In the genomic region with DNA sequence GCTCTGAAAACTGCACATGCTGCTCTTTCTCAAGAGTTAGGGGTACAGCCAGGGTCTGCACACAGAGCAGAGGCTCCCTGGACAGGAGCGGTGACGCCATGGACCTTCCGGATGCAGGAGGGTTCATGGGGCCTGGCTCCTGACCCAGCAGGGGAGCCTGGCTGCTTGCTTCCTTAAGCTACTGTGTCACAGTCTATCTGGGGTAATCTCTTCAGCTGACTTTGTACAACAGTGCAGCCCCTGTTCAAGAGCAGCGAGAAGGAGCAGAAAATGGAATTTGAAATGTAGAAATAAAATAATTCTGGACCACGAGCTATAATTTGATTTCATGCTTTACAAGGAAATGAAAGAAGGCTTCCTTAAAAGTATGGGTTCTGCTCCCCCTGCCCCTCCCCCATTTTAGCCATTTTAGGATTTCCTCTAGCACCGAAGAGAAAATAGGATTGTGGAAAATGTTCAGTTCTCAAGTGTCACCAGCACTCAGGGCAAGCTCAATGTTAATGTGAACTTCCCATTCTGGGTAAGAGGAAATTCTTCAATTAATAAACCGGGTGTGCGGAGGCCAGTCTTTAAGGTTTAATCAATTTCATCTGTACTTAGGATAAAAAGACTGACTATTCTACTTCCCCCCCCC, we compare ENCODE assay signal across 16 mouse cellular contexts.
DNase-seq lines count a peak whose midpoint lies in the region; ATAC-seq lines count a peak whose summit lies in the region.
"Had no signal": no experiment of that assay in that cellular context is flagged by ENCODE, and none has a peak within 500 bp of the region (broad histone marks: within the 10 kb centered on the region; RNA-seq: fewer than 3 reads in every experiment).

No protein-coding gene starts in this region.

- H3K27me3 ChIP-seq in heart, embryonic 12.5 days (replicated peaks) = no peaks in the 10 kb centered on the region
- H3K27me3 ChIP-seq in embryonic facial prominence, embryonic 13.5 days = no peaks in the 10 kb centered on the region
- H3K27me3 ChIP-seq in limb, embryonic 13.5 days = no peaks in the 10 kb centered on the region
- H3K27me3 ChIP-seq: hindbrain, embryonic 15.5 days; midbrain, embryonic 12.5 days had no signal

- WGBS in heart, embryonic 12.5 days = 50% methylated on average over 8 of the region's 8 CpGs
- 21% methylated on average over 8 of the region's 8 CpGs for WGBS in embryonic facial prominence, embryonic 13.5 days
- WGBS in limb, embryonic 13.5 days = 25% methylated on average over 8 of the region's 8 CpGs

- no peak for DNase-seq in heart, postnatal 4 days
- DNase-seq in MN1 (ENCODE audit: low spot score) (peak; percentile 18), liver (no peak), adipocyte (ENCODE audit: low spot score) (no peak)
- no peak for DNase-seq in spleen, postnatal 4 days (ENCODE audit: low spot score in 2 of 2)
- DNase-seq: adrenal gland, postnatal 36 days; kidney, postnatal 14 days; lung, postnatal 10 days; thymus, postnatal 14 days had no signal

- H3K9me3 ChIP-seq in heart, embryonic 12.5 days (replicated peaks) = no peaks in the 10 kb centered on the region
- H3K9me3 ChIP-seq in embryonic facial prominence, embryonic 13.5 days = no peaks in the 10 kb centered on the region
- H3K9me3 ChIP-seq in limb, embryonic 13.5 days = no peaks in the 10 kb centered on the region
- H3K9me3 ChIP-seq: G1E; hindbrain, embryonic 15.5 days; midbrain, embryonic 12.5 days had no signal

- no peak overlapping the region for H3K4me2 ChIP-seq in heart, embryonic 12.5 days
- peak overlapping the region; percentile 41 for H3K4me2 ChIP-seq in embryonic facial prominence, embryonic 13.5 days
- peak overlapping the region; percentile 38 for H3K4me2 ChIP-seq in limb, embryonic 13.5 days (replicated peaks)
- H3K4me2 ChIP-seq: hindbrain, embryonic 15.5 days; midbrain, embryonic 12.5 days had no signal

- H3K9ac ChIP-seq in heart, embryonic 12.5 days = no peak overlapping the region
- H3K9ac ChIP-seq in embryonic facial prominence, embryonic 13.5 days = peak overlapping the region; percentile 46
- H3K9ac ChIP-seq in limb, embryonic 13.5 days = no peak overlapping the region
- H3K9ac ChIP-seq: hindbrain, embryonic 15.5 days; midbrain, embryonic 12.5 days had no signal

- no peaks in the 10 kb centered on the region for H3K36me3 ChIP-seq in heart, embryonic 12.5 days
- no peaks in the 10 kb centered on the region for H3K36me3 ChIP-seq in embryonic facial prominence, embryonic 13.5 days
- H3K36me3 ChIP-seq in limb, embryonic 13.5 days = no peaks in the 10 kb centered on the region
- H3K36me3 ChIP-seq: hindbrain, embryonic 15.5 days; midbrain, embryonic 12.5 days had no signal

- H3K4me3 ChIP-seq in heart, embryonic 12.5 days = no peak overlapping the region
- no peak overlapping the region for H3K4me3 ChIP-seq in embryonic facial prominence, embryonic 13.5 days
- H3K4me3 ChIP-seq in limb, embryonic 13.5 days = no peak overlapping the region
- H3K4me3 ChIP-seq: hindbrain, embryonic 15.5 days; midbrain, embryonic 12.5 days had no signal

- 0 out of 2 replicates have a peak, but pooled peaks have one; percentile 16 for ATAC-seq in heart, embryonic 12.5 days (ENCODE audit: insufficient number of reproducible peaks, low FRiP score)
- peak; percentile 62; the same call in 1 of the 2 replicates for ATAC-seq in embryonic facial prominence, embryonic 13.5 days (ENCODE audit: insufficient number of reproducible peaks, insufficient read depth, low FRiP score, low TSS enrichment, low read depth)
- 0 out of 2 replicates have a peak, but pooled peaks have one; percentile 8 for ATAC-seq in limb, embryonic 13.5 days (ENCODE audit: low FRiP score, low read depth)
- ATAC-seq: forebrain, embryonic 16.5 days had no signal

- peaks cover 19% of the 10 kb centered on the region for H3K4me1 ChIP-seq in heart, embryonic 12.5 days (replicated peaks)
- peaks cover 62% of the 10 kb centered on the region for H3K4me1 ChIP-seq in embryonic facial prominence, embryonic 13.5 days
- peaks cover 42% of the 10 kb centered on the region for H3K4me1 ChIP-seq in limb, embryonic 13.5 days

- H3K27ac ChIP-seq in heart, embryonic 12.5 days (ENCODE audit: poor library complexity, severe bottlenecking) = no peak overlapping the region
- peak overlapping the region; percentile 91 for H3K27ac ChIP-seq in embryonic facial prominence, embryonic 13.5 days
- peak overlapping the region; percentile 85 for H3K27ac ChIP-seq in limb, embryonic 13.5 days
- H3K27ac ChIP-seq: hindbrain, embryonic 15.5 days; midbrain, embryonic 12.5 days had no signal

Comparison
In these comparisons a context has a peak if more than half of its experiments do, and no peak if none do; other contexts are left out.
1. ATAC-seq: peak in every context shown above with its lines; median percentile 62 in embryonic facial prominence, embryonic 13.5 days; 16 in heart, embryonic 12.5 days; 8 in limb, embryonic 13.5 days.